ENCODE assay signal across 8 mouse cellular contexts in genomic region chr14:7851543-7852065, GRCm38 (mm10). TPM values are rescaled to one million over a fixed set of nuclear protein-coding genes. Genes with fewer than 3 reads are reported as not detected.
DNase-seq lines count a peak whose midpoint lies in the region; ATAC-seq and TF ChIP-seq lines count a peak whose summit lies in the region.

No protein-coding gene starts in this region.

- intact Hi-C loops in heart, postnatal 25 days (cut with DNase I): loop anchor here (5.0 kb wide), 1 partner anchor 34 kb away; the partner anchor contains the start of gene Flnb

- no peaks in the 10 kb centered on the region for H3K36me3 ChIP-seq in liver, embryonic 12.5 days
- H3K36me3 ChIP-seq in embryonic facial prominence, embryonic 15.5 days: no peaks in the 10 kb centered on the region
- no peaks in the 10 kb centered on the region for H3K36me3 ChIP-seq in small intestine, adult 2 months (ENCODE audit: control insufficient read depth, insufficient read depth, low read length)

- H3K9ac ChIP-seq in liver, embryonic 12.5 days: no peak overlapping the region
- no peak overlapping the region for H3K9ac ChIP-seq in embryonic facial prominence, embryonic 15.5 days

- no peak for ATAC-seq in liver, embryonic 12.5 days
- ATAC-seq in embryonic facial prominence, embryonic 15.5 days (ENCODE audit: insufficient number of reproducible peaks, low FRiP score, low TSS enrichment, low read depth): no peak

- H3K27ac ChIP-seq in liver, embryonic 12.5 days: no peak overlapping the region
- peak overlapping the region; percentile 55 for H3K27ac ChIP-seq in embryonic facial prominence, embryonic 15.5 days (replicated peaks)
- H3K27ac ChIP-seq in small intestine, adult 2 months (ENCODE audit: insufficient read depth, low read depth, low read length): peak overlapping the region; percentile 37

- no peak for TF ChIP-seq POLR2A in small intestine, adult 2 months (IDR thresholded peaks at IDR 0.05; ENCODE audit: low read depth, low read length)

- TF ChIP-seq CTCF in small intestine, adult 2 months (IDR thresholded peaks at IDR 0.05; ENCODE audit: extremely low read depth, insufficient read length, insufficient replicate concordance, low read depth, low read length): no peak

- H3K27me3 ChIP-seq in liver, embryonic 12.5 days (replicated peaks): no peaks in the 10 kb centered on the region
- H3K27me3 ChIP-seq in embryonic facial prominence, embryonic 15.5 days: no peaks in the 10 kb centered on the region
- H3K27me3 ChIP-seq in small intestine, adult 2 months (ENCODE audit: control insufficient read depth, insufficient read depth, low read length): no peaks in the 10 kb centered on the region

- no peak overlapping the region for H3K4me2 ChIP-seq in liver, embryonic 12.5 days
- 0 out of 2 replicates have a peak overlapping the region, but pooled peaks have one; percentile 17 for H3K4me2 ChIP-seq in embryonic facial prominence, embryonic 15.5 days (replicated peaks)

- DNase-seq in liver: peak; percentile 7
- peak; percentile 61 for DNase-seq in heart, postnatal 25 days (ENCODE audit: low spot score)
- peak; percentile 37 for DNase-seq in large intestine, adult 2 months (ENCODE audit: low read depth, low spot score)
- DNase-seq in B cell, adult 2 months: no peak
- no peak for DNase-seq in ovary, adult 18-20 months (ENCODE audit: low spot score)

- H3K9me3 ChIP-seq in liver, embryonic 12.5 days (replicated peaks): no peaks in the 10 kb centered on the region
- no peaks in the 10 kb centered on the region for H3K9me3 ChIP-seq in embryonic facial prominence, embryonic 15.5 days (replicated peaks)

- no peak overlapping the region for H3K4me3 ChIP-seq in liver, embryonic 12.5 days
- no peak overlapping the region for H3K4me3 ChIP-seq in embryonic facial prominence, embryonic 15.5 days (replicated peaks)
- H3K4me3 ChIP-seq in small intestine, adult 2 months (ENCODE audit: low read depth, low read length): no peak overlapping the region

- WGBS in liver, embryonic 12.5 days (ENCODE audit: insufficient replicate concordance): 18% methylated on average over 5 of the region's 5 CpGs
- 26% methylated on average over 5 of the region's 5 CpGs for WGBS in embryonic facial prominence, embryonic 15.5 days
- WGBS in large intestine, adult 2 months: 9% methylated on average over 5 of the region's 5 CpGs
- 17% methylated on average over 5 of the region's 5 CpGs for WGBS in small intestine, adult 2 months

- peaks cover 49% of the 10 kb centered on the region for H3K4me1 ChIP-seq in liver, embryonic 12.5 days
- peaks cover 66% of the 10 kb centered on the region for H3K4me1 ChIP-seq in embryonic facial prominence, embryonic 15.5 days
- peaks cover 16% of the 10 kb centered on the region; the same call in 1 of the 2 replicates for H3K4me1 ChIP-seq in small intestine, adult 2 months (ENCODE audit: control insufficient read depth, insufficient read depth, insufficient read length, low read length)

RNA-seq across cellular contexts. Expression of gene Flnb, which starts 33.8 kb away (rescaled TPM):
- polyA plus RNA-seq in liver, embryonic 12.5 days (2016; fragmentation: Nextera tagmentation; extraction: Ambion mirVana): 7.4 and 8.7 TPM in 2 replicates
- polyA plus RNA-seq in embryonic facial prominence, embryonic 15.5 days (2015; fragmentation: Nextera tagmentation; extraction: Ambion mirVana): 22.2 and 22.7 TPM in 2 replicates
- total RNA-seq in heart, postnatal 25 days (2021): 10 to 100 TPM; 21.9 to 27.7 TPM
- polyA plus RNA-seq in large intestine, adult 2 months (2012; rRNA removed): 30.1 and 56.7 TPM in 2 replicates
- polyA plus RNA-seq in small intestine, adult 2 months (2012; rRNA removed): 28.6 and 54.8 TPM in 2 replicates

Comparison
In these comparisons a context has a peak if more than half of its experiments do, and no peak if none do; other contexts are left out.
1. DNase-seq: peak in liver (single experiment), heart, postnatal 25 days (single experiment) and large intestine, adult 2 months (single experiment); none in B cell, adult 2 months (0 of 2) and ovary, adult 18-20 months (single experiment).